Mouse (Mus musculus) ES-E14 (cell line): ENCODE results near the gene Tdrd9.

Experiments
- CHD2 ChIP-seq: IDR thresholded peaks from 2 replicates; pipeline ENCODE4 v1.6.1; 2014; ENCODE audit warnings: mild to moderate bottlenecking, low read depth, low read length, inconsistent platforms
- ZC3H11A ChIP-seq: IDR thresholded peaks from 2 replicates; pipeline ENCODE4 v1.6.1; 2012; ENCODE audit warnings: low read depth, mild to moderate bottlenecking, inconsistent platforms, low read length, borderline replicate concordance

DNA sequence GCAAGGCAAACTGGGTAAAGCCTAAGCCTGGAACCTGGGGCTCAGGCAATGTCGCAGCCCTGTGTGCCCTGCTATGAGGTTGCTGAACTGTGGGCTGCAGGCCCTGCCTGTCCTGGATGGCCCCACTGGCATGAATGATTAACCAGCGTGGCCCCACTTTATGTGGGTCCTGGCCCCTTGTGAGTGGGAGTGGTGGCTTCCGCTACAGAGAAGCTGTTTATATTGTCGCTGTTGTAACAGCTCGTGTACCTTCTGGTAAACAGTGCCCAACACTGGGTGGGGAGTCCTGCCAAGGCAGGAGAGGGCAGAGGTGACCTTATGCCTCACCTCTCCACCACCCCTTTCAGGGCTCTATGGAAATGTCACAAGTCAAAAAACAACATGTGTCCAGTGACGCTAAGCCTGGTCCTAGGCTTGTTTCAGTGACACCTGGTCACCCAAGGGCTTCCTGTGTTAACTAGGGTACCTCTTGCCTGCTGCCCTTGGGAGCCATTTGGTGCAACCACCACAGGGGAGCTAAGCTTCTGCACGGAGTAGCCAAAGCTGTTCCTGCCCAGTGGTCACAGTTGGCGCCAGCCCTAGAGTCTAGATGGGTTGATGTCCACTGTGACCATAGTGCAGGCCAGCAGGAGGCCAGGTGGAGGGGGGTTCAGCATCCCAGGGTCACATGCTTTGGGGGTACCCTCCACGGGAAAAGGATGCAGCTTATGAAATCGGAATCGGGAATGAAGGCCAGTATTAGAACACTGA lies 137.5 kb downstream of the Tdrd9 start:
- TF ChIP-seq CHD2 (no peak), ZC3H11A (no peak)
